Mouse (Mus musculus) ovary, postnatal 14 days (tissue): Measurements from ENCODE around the gene Abhd14a.

Experiments used
- DNase-seq: peaks from one replicate; pipeline ENCODE4 v3.0.0; 2022; ENCODE audit warnings: low spot score

Abhd14a gene

GRCm38 (mm10) chr9:106411091-106411594, 36.3 kb downstream of the Abhd14a start:
- DNase-seq: no peak

GRCm38 (mm10) chr9:106410086-106410650, 37.3 kb downstream of the Abhd14a start:
- no peak for DNase-seq

GRCm38 (mm10) chr9:106409096-106409495, 38.4 kb downstream of the Abhd14a start:
- no peak for DNase-seq

- no peak for DNase-seq
Measured at GRCm38 (mm10) chr9:106406443-106407078, 40.9 kb downstream of the Abhd14a start.

- DNase-seq: no peak
Measured at GRCm38 (mm10) chr9:106405275-106405674, 42.2 kb downstream of the Abhd14a start.

- no peak for DNase-seq
Measured at GRCm38 (mm10) chr9:106402607-106403375, 44.7 kb downstream of the Abhd14a start.

- no peak for DNase-seq
Measured at GRCm38 (mm10) chr9:106402149-106402548, 45.3 kb downstream of the Abhd14a start.

- DNase-seq: no peak
Measured at GRCm38 (mm10) chr9:106399808-106400207, 47.7 kb downstream of the Abhd14a start.

- no peak for DNase-seq
Measured at GRCm38 (mm10) chr9:106398667-106399311, 48.7 kb downstream of the Abhd14a start.

GRCm38 (mm10) chr9:106397733-106398132, 49.7 kb downstream of the Abhd14a start:
- no peak for DNase-seq

- DNase-seq: no peak
Measured at GRCm38 (mm10) chr9:106394649-106395602, 52.6 kb downstream of the Abhd14a start.

- no peak for DNase-seq
Measured at GRCm38 (mm10) chr9:106393548-106393947, 53.9 kb downstream of the Abhd14a start.

GRCm38 (mm10) chr9:106392828-106393527, 54.5 kb downstream of the Abhd14a start:
- DNase-seq: no peak
